In genomic region chr16:60232982-60233381, GRCm38 (mm10) we compare ENCODE assay signal across 26 mouse cellular contexts.
A peak's percentile ranks its signal among the peaks of the same experiment; 100 is the strongest.
DNase-seq lines count a peak whose midpoint lies in the region; ATAC-seq and TF ChIP-seq lines count a peak whose summit lies in the region.
"Had no signal": no experiment of that assay in that cellular context is flagged by ENCODE, and none has a peak within 500 bp of the region (broad histone marks: within the 10 kb centered on the region; RNA-seq: fewer than 3 reads in every experiment).

No protein-coding gene starts in this region.

- TF ChIP-seq CTCF in liver, adult 2 months (IDR thresholded peaks at IDR 0.05; ENCODE audit: low read depth, low read length): no peak

- no peaks in the 10 kb centered on the region for H3K4me1 ChIP-seq in forebrain, embryonic 15.5 days
- no peaks in the 10 kb centered on the region for H3K4me1 ChIP-seq in forebrain, embryonic 10.5 days
- no peaks in the 10 kb centered on the region for H3K4me1 ChIP-seq in kidney, embryonic 15.5 days
- peaks cover 1% of the 10 kb centered on the region; the same call in 1 of the 2 replicates for H3K4me1 ChIP-seq in liver, adult 2 months (ENCODE audit: control insufficient read depth, insufficient read depth, low read length)
- H3K4me1 ChIP-seq in liver, embryonic 12.5 days: no peaks in the 10 kb centered on the region
- H3K4me1 ChIP-seq in intestine, embryonic 16.5 days (ENCODE audit: control insufficient read depth, insufficient read depth, low read length): no peaks in the 10 kb centered on the region
- H3K4me1 ChIP-seq: heart, embryonic 10.5 days; heart, embryonic 15.5 days; limb, embryonic 12.5 days; liver, embryonic 13.5 days; megakaryocyte, embryonic 14.5 days; midbrain, embryonic 12.5 days; neural tube, embryonic 12.5 days; stomach, embryonic 15.5 days had no signal

- peak; percentile 48 for ATAC-seq in forebrain, embryonic 15.5 days (replicated peaks)
- no peak for ATAC-seq in kidney, embryonic 15.5 days (replicated peaks; ENCODE audit: low FRiP score)
- no peak for ATAC-seq in liver, embryonic 12.5 days
- 0 out of 2 replicates have a peak, but pooled peaks have one; percentile 33 for ATAC-seq in intestine, embryonic 16.5 days
- ATAC-seq: hindbrain, embryonic 16.5 days; lung, postnatal 0 days had no signal

- H3K9ac ChIP-seq in forebrain, embryonic 15.5 days (replicated peaks): no peak overlapping the region
- H3K9ac ChIP-seq in kidney, embryonic 15.5 days: no peak overlapping the region
- H3K9ac ChIP-seq in liver, adult 2 months (ENCODE audit: low read depth, low read length): no peak overlapping the region
- H3K9ac ChIP-seq in liver, embryonic 12.5 days: no peak overlapping the region
- H3K9ac ChIP-seq in intestine, embryonic 16.5 days (ENCODE audit: low read depth, low read length): no peak overlapping the region
- H3K9ac ChIP-seq: heart, embryonic 15.5 days; limb, embryonic 12.5 days; liver, embryonic 13.5 days; midbrain, embryonic 12.5 days; neural tube, embryonic 12.5 days; stomach, embryonic 15.5 days had no signal

- 77% methylated on average over 2 of the region's 2 CpGs for WGBS in forebrain, embryonic 15.5 days
- 98% methylated on average over 2 of the region's 2 CpGs for WGBS in forebrain, embryonic 10.5 days
- 76% methylated on average over 2 of the region's 2 CpGs for WGBS in kidney, embryonic 15.5 days
- 92% methylated on average over 2 of the region's 2 CpGs for WGBS in liver, adult 2 months
- WGBS in liver, embryonic 12.5 days (ENCODE audit: insufficient replicate concordance): 87% methylated on average over 2 of the region's 2 CpGs
- whole genome bisulfite sequencing in intestine, embryonic 16.5 days: 82% methylated on average over 2 of the region's 2 CpGs

- H3K79me2 ChIP-seq in liver, adult 2 months (ENCODE audit: control insufficient read depth, insufficient read depth, low read length): no peaks in the 10 kb centered on the region

- no peak for DNase-seq in forebrain, embryonic 10.5 days (ENCODE audit: extremely low spot score, low spot score)
- peak; percentile 1 to 3 for DNase-seq in kidney, postnatal 4 days
- DNase-seq in liver, adult 2 months (ENCODE audit: extremely low read depth, low read depth, low spot score): peak; percentile 72
- DNase-seq: adrenal gland, postnatal 25 days; cerebellum, adult 18-20 months; cerebellum, postnatal 10 days; gastrocnemius, postnatal 14 days; heart, adult 11 months; liver, embryonic 13.5 days; lung, adult 18-20 months; lung, postnatal 4 days; right cerebral cortex, postnatal 25 days had no signal

- no peaks in the 10 kb centered on the region for H3K36me3 ChIP-seq in forebrain, embryonic 15.5 days
- H3K36me3 ChIP-seq in forebrain, embryonic 10.5 days (replicated peaks): no peaks in the 10 kb centered on the region
- H3K36me3 ChIP-seq in kidney, embryonic 15.5 days: no peaks in the 10 kb centered on the region
- no peaks in the 10 kb centered on the region for H3K36me3 ChIP-seq in liver, adult 2 months (ENCODE audit: control insufficient read depth, insufficient read depth, low read length)
- H3K36me3 ChIP-seq in liver, embryonic 12.5 days: no peaks in the 10 kb centered on the region
- H3K36me3 ChIP-seq in intestine, embryonic 16.5 days (ENCODE audit: control insufficient read depth, insufficient read depth, low read length): no peaks in the 10 kb centered on the region
- H3K36me3 ChIP-seq: heart, embryonic 10.5 days; heart, embryonic 15.5 days; limb, embryonic 12.5 days; liver, embryonic 13.5 days; midbrain, embryonic 12.5 days; neural tube, embryonic 12.5 days; stomach, embryonic 15.5 days had no signal

- no peak overlapping the region for H3K4me3 ChIP-seq in forebrain, embryonic 15.5 days
- no peak overlapping the region for H3K4me3 ChIP-seq in forebrain, embryonic 10.5 days
- H3K4me3 ChIP-seq in kidney, embryonic 15.5 days (replicated peaks): no peak overlapping the region
- H3K4me3 ChIP-seq in liver, adult 2 months (ENCODE audit: insufficient read depth, low read depth, low read length): no peak overlapping the region
- H3K4me3 ChIP-seq in liver, embryonic 12.5 days: no peak overlapping the region
- no peak overlapping the region for H3K4me3 ChIP-seq in intestine, embryonic 16.5 days (ENCODE audit: low read length)
- H3K4me3 ChIP-seq: heart, embryonic 10.5 days; heart, embryonic 15.5 days; limb, embryonic 12.5 days; liver, embryonic 13.5 days; megakaryocyte, embryonic 14.5 days; midbrain, embryonic 12.5 days; myocyte; neural tube, embryonic 12.5 days; stomach, embryonic 15.5 days had no signal

- no peak overlapping the region for H3K27ac ChIP-seq in forebrain, embryonic 15.5 days (replicated peaks)
- no peak overlapping the region for H3K27ac ChIP-seq in forebrain, embryonic 10.5 days
- H3K27ac ChIP-seq in kidney, embryonic 15.5 days: no peak overlapping the region
- H3K27ac ChIP-seq in liver, adult 2 months (replicated peaks; ENCODE audit: insufficient read depth, low read depth, low read length): no peak overlapping the region
- no peak overlapping the region for H3K27ac ChIP-seq in liver, embryonic 12.5 days
- H3K27ac ChIP-seq in intestine, embryonic 16.5 days (ENCODE audit: low read length): no peak overlapping the region
- H3K27ac ChIP-seq: heart, embryonic 10.5 days; heart, embryonic 15.5 days; limb, embryonic 12.5 days; liver, embryonic 13.5 days; midbrain, embryonic 12.5 days; neural tube, embryonic 12.5 days; stomach, embryonic 15.5 days had no signal

- H3K4me2 ChIP-seq in forebrain, embryonic 15.5 days (replicated peaks): no peak overlapping the region
- no peak overlapping the region for H3K4me2 ChIP-seq in kidney, embryonic 15.5 days
- H3K4me2 ChIP-seq in liver, embryonic 12.5 days: no peak overlapping the region
- no peak overlapping the region for H3K4me2 ChIP-seq in intestine, embryonic 16.5 days (ENCODE audit: low read depth, low read length)
- H3K4me2 ChIP-seq: heart, embryonic 15.5 days; limb, embryonic 12.5 days; liver, embryonic 13.5 days; midbrain, embryonic 12.5 days; neural tube, embryonic 12.5 days; stomach, embryonic 15.5 days had no signal

- H3K27me3 ChIP-seq in forebrain, embryonic 15.5 days: no peaks in the 10 kb centered on the region
- H3K27me3 ChIP-seq in forebrain, embryonic 10.5 days (ENCODE audit: poor library complexity, severe bottlenecking): no peaks in the 10 kb centered on the region
- H3K27me3 ChIP-seq in kidney, embryonic 15.5 days: no peaks in the 10 kb centered on the region
- no peaks in the 10 kb centered on the region for H3K27me3 ChIP-seq in liver, adult 2 months (ENCODE audit: control insufficient read depth, insufficient read depth, low read length)
- no peaks in the 10 kb centered on the region for H3K27me3 ChIP-seq in liver, embryonic 12.5 days (replicated peaks)
- H3K27me3 ChIP-seq in intestine, embryonic 16.5 days (replicated peaks; ENCODE audit: control insufficient read depth, insufficient read depth, low read length): no peaks in the 10 kb centered on the region
- H3K27me3 ChIP-seq: heart, embryonic 15.5 days; limb, embryonic 12.5 days; liver, embryonic 13.5 days; megakaryocyte, embryonic 14.5 days; midbrain, embryonic 12.5 days; neural tube, embryonic 12.5 days; stomach, embryonic 15.5 days had no signal

- TF ChIP-seq POLR2A in liver, adult 2 months (IDR thresholded peaks at IDR 0.05; ENCODE audit: extremely low read depth, insufficient read depth, low read length): no peak

- H3K9me3 ChIP-seq in forebrain, embryonic 15.5 days: no peaks in the 10 kb centered on the region
- no peaks in the 10 kb centered on the region for H3K9me3 ChIP-seq in forebrain, embryonic 10.5 days
- no peaks in the 10 kb centered on the region for H3K9me3 ChIP-seq in kidney, embryonic 15.5 days (replicated peaks)
- no peaks in the 10 kb centered on the region for H3K9me3 ChIP-seq in liver, embryonic 12.5 days (replicated peaks)
- H3K9me3 ChIP-seq in intestine, embryonic 16.5 days (ENCODE audit: control insufficient read depth, low read length): no peaks in the 10 kb centered on the region
- H3K9me3 ChIP-seq: heart, embryonic 10.5 days; heart, embryonic 15.5 days; limb, embryonic 12.5 days; liver, embryonic 13.5 days; megakaryocyte, embryonic 14.5 days; midbrain, embryonic 12.5 days; neural tube, embryonic 12.5 days; stomach, embryonic 15.5 days had no signal

Comparison
In these comparisons a context has a peak if more than half of its experiments do, and no peak if none do; other contexts are left out.
1. ATAC-seq: peak in forebrain, embryonic 15.5 days (single experiment) and intestine, embryonic 16.5 days (single experiment); none in kidney, embryonic 15.5 days (single experiment) and liver, embryonic 12.5 days (single experiment).